Comparison of ENCODE assay signal across 19 mouse cellular contexts in genomic region chr15:11121721-11122120, GRCm38 (mm10). TPM values are rescaled to one million over a fixed set of nuclear protein-coding genes. Genes with fewer than 3 reads are reported as not detected.
A peak's percentile ranks its signal among the peaks of the same experiment; 100 is the strongest.
DNase-seq lines count a peak whose midpoint lies in the region; ATAC-seq and TF ChIP-seq lines count a peak whose summit lies in the region.
"Had no signal": no experiment of that assay in that cellular context is flagged by ENCODE, and none has a peak within 500 bp of the region (broad histone marks: within the 10 kb centered on the region; RNA-seq: fewer than 3 reads in every experiment).

No protein-coding gene starts in this region.

- WGBS in forebrain, embryonic 12.5 days: 30% methylated on average over 1 of the region's 1 CpGs
- 21% methylated on average over 1 of the region's 1 CpGs for WGBS in forebrain, embryonic 10.5 days
- WGBS in hindbrain, embryonic 16.5 days: 32% methylated on average over 1 of the region's 1 CpGs
- WGBS in hindbrain, postnatal 0 days: 14% methylated on average over 1 of the region's 1 CpGs
- 25% methylated on average over 1 of the region's 1 CpGs for WGBS in forebrain, embryonic 15.5 days

- no peaks in the 10 kb centered on the region for H3K9me3 ChIP-seq in forebrain, embryonic 12.5 days
- no peaks in the 10 kb centered on the region for H3K9me3 ChIP-seq in forebrain, embryonic 10.5 days
- no peaks in the 10 kb centered on the region for H3K9me3 ChIP-seq in hindbrain, embryonic 16.5 days (ENCODE audit: control insufficient read depth, low read length)
- H3K9me3 ChIP-seq in hindbrain, postnatal 0 days (ENCODE audit: low read length): no peaks in the 10 kb centered on the region
- no peaks in the 10 kb centered on the region for H3K9me3 ChIP-seq in forebrain, embryonic 15.5 days
- H3K9me3 ChIP-seq: embryonic facial prominence, embryonic 13.5 days; heart, embryonic 12.5 days; hindbrain, embryonic 10.5 days had no signal

- no peak for DNase-seq in forebrain, embryonic 10.5 days (ENCODE audit: extremely low spot score, low spot score)
- DNase-seq in hindbrain, postnatal 0 days (ENCODE audit: low spot score): no peak
- DNase-seq in brain, embryonic 14.5 days (ENCODE audit: low read depth): peak; percentile 56
- no peak for DNase-seq in left cerebral cortex, postnatal 36 days (ENCODE audit: low spot score in 2 of 2)
- no peak for DNase-seq in cerebellum, adult 11 months
- DNase-seq: adrenal gland, postnatal 10 days; cerebellum, adult 18-20 months; cerebellum, adult 9-11 months; cerebellum, postnatal 36 days; gastrocnemius, postnatal 10 days had no signal

- no peaks in the 10 kb centered on the region for H3K4me1 ChIP-seq in forebrain, embryonic 12.5 days
- H3K4me1 ChIP-seq in forebrain, embryonic 10.5 days: no peaks in the 10 kb centered on the region
- H3K4me1 ChIP-seq in hindbrain, embryonic 16.5 days (ENCODE audit: control insufficient read depth, insufficient read depth, low read depth, low read length): no peaks in the 10 kb centered on the region
- H3K4me1 ChIP-seq in hindbrain, postnatal 0 days (ENCODE audit: insufficient read depth, low read length): no peaks in the 10 kb centered on the region
- no peaks in the 10 kb centered on the region for H3K4me1 ChIP-seq in forebrain, embryonic 15.5 days
- H3K4me1 ChIP-seq: hindbrain, embryonic 10.5 days had no signal

- H3K9ac ChIP-seq in forebrain, embryonic 12.5 days: no peak overlapping the region
- no peak overlapping the region for H3K9ac ChIP-seq in hindbrain, embryonic 16.5 days (ENCODE audit: low read depth, low read length)
- no peak overlapping the region for H3K9ac ChIP-seq in hindbrain, postnatal 0 days (replicated peaks; ENCODE audit: low read length)
- no peak overlapping the region for H3K9ac ChIP-seq in forebrain, embryonic 15.5 days (replicated peaks)
- H3K9ac ChIP-seq: embryonic facial prominence, embryonic 13.5 days; heart, embryonic 12.5 days had no signal

- no peak for TF ChIP-seq POLR2A in brain, embryonic 14.5 days (IDR thresholded peaks at IDR 0.05; ENCODE audit: borderline replicate concordance, extremely low read depth, insufficient read depth, insufficient read length, poor library complexity, severe bottlenecking)

- no peak overlapping the region for H3K4me2 ChIP-seq in forebrain, embryonic 12.5 days
- H3K4me2 ChIP-seq in hindbrain, embryonic 16.5 days (ENCODE audit: low read length): no peak overlapping the region
- H3K4me2 ChIP-seq in hindbrain, postnatal 0 days (ENCODE audit: low read depth, low read length): no peak overlapping the region
- no peak overlapping the region for H3K4me2 ChIP-seq in forebrain, embryonic 15.5 days (replicated peaks)
- H3K4me2 ChIP-seq: embryonic facial prominence, embryonic 13.5 days; heart, embryonic 12.5 days had no signal

- no peaks in the 10 kb centered on the region for H3K27me3 ChIP-seq in forebrain, embryonic 12.5 days
- H3K27me3 ChIP-seq in forebrain, embryonic 10.5 days (ENCODE audit: poor library complexity, severe bottlenecking): 0 out of 2 replicates have a peak, but pooled peaks cover 5% of the 10 kb centered on the region
- no peaks in the 10 kb centered on the region for H3K27me3 ChIP-seq in hindbrain, embryonic 16.5 days (replicated peaks; ENCODE audit: control insufficient read depth, insufficient read depth, low read length)
- H3K27me3 ChIP-seq in hindbrain, postnatal 0 days (ENCODE audit: insufficient read depth, low read length): no peaks in the 10 kb centered on the region
- H3K27me3 ChIP-seq in forebrain, embryonic 15.5 days: no peaks in the 10 kb centered on the region
- H3K27me3 ChIP-seq: embryonic facial prominence, embryonic 13.5 days; heart, embryonic 12.5 days had no signal

- no peak for TF ChIP-seq CTCF in hindbrain, postnatal 0 days (IDR thresholded peaks at IDR 0.05; ENCODE audit: low read depth)
- TF ChIP-seq CTCF in brain, embryonic 14.5 days (IDR thresholded peaks at IDR 0.05; ENCODE audit: borderline replicate concordance, extremely low read depth, insufficient read depth, insufficient read length): no peak

- no peak overlapping the region for H3K4me3 ChIP-seq in forebrain, embryonic 12.5 days (replicated peaks)
- no peak overlapping the region for H3K4me3 ChIP-seq in forebrain, embryonic 10.5 days
- H3K4me3 ChIP-seq in hindbrain, embryonic 16.5 days (ENCODE audit: low read length): no peak overlapping the region
- H3K4me3 ChIP-seq in hindbrain, postnatal 0 days (ENCODE audit: low read length): no peak overlapping the region
- H3K4me3 ChIP-seq in forebrain, embryonic 15.5 days: no peak overlapping the region
- H3K4me3 ChIP-seq: embryonic facial prominence, embryonic 13.5 days; heart, embryonic 12.5 days; hindbrain, embryonic 10.5 days had no signal

- H3K36me3 ChIP-seq in forebrain, embryonic 12.5 days (replicated peaks): no peaks in the 10 kb centered on the region
- H3K36me3 ChIP-seq in forebrain, embryonic 10.5 days (replicated peaks): no peaks in the 10 kb centered on the region
- H3K36me3 ChIP-seq in hindbrain, embryonic 16.5 days (ENCODE audit: control insufficient read depth, insufficient read depth, low read length): no peaks in the 10 kb centered on the region
- no peaks in the 10 kb centered on the region for H3K36me3 ChIP-seq in hindbrain, postnatal 0 days (ENCODE audit: insufficient read depth, low read length)
- H3K36me3 ChIP-seq in forebrain, embryonic 15.5 days: no peaks in the 10 kb centered on the region
- H3K36me3 ChIP-seq: embryonic facial prominence, embryonic 13.5 days; heart, embryonic 12.5 days; hindbrain, embryonic 10.5 days had no signal

- intact Hi-C loops in left cerebral cortex, postnatal 36 days (cut with DNase I): no loop called here

- peak; percentile 58; the same call in 1 of the 2 replicates for ATAC-seq in forebrain, embryonic 12.5 days (ENCODE audit: low FRiP score)
- peak; percentile 67 for ATAC-seq in hindbrain, embryonic 16.5 days
- no peak for ATAC-seq in hindbrain, postnatal 0 days
- 0 out of 2 replicates have a peak, but pooled peaks have one; percentile 46 for ATAC-seq in forebrain, embryonic 15.5 days (replicated peaks)
- ATAC-seq: inflammation-experienced regulatory T-cells, adult 6 months; intestine, postnatal 0 days had no signal

- no peak overlapping the region for H3K27ac ChIP-seq in forebrain, embryonic 12.5 days
- H3K27ac ChIP-seq in forebrain, embryonic 10.5 days: no peak overlapping the region
- H3K27ac ChIP-seq in hindbrain, embryonic 16.5 days (ENCODE audit: low read depth, low read length): no peak overlapping the region
- H3K27ac ChIP-seq in hindbrain, postnatal 0 days: no peak overlapping the region
- H3K27ac ChIP-seq in forebrain, embryonic 15.5 days (replicated peaks): no peak overlapping the region
- H3K27ac ChIP-seq: embryonic facial prominence, embryonic 13.5 days; hindbrain, embryonic 10.5 days had no signal

RNA-seq across cellular contexts. Expression of gene Adamts12, which starts 57.1 kb away (rescaled TPM):
- polyA plus RNA-seq in forebrain, embryonic 12.5 days (2016; fragmentation: Nextera tagmentation; extraction: Ambion mirVana): 1.7 and 3.2 TPM in 2 replicates
- polyA plus RNA-seq in forebrain, embryonic 10.5 days (2016; fragmentation: Nextera tagmentation; extraction: Ambion mirVana): 0.79 and 0.89 TPM in 2 replicates
- 1.6 and 2.3 TPM in 2 replicates for polyA plus RNA-seq in hindbrain, embryonic 16.5 days (2015; fragmentation: Nextera tagmentation; extraction: Ambion mirVana)
- total RNA-seq in hindbrain, postnatal 0 days (2014; rRNA removed): 7.9 and 11.6 TPM in 2 replicates
- polyA plus RNA-seq in hindbrain, postnatal 0 days (2015; fragmentation: Nextera tagmentation; extraction: Ambion mirVana): 1.1 and 1.3 TPM in 2 replicates
- polyA plus RNA-seq in brain, embryonic 14.5 days (2012; rRNA removed): 2.0 and 4.9 TPM in 2 replicates
- polyA plus RNA-seq in forebrain, embryonic 15.5 days (2015; fragmentation: Nextera tagmentation; extraction: Ambion mirVana): 0.74 and 1.0 TPM in 2 replicates
- under 1 TPM; 0.27 to 0.32 TPM for total RNA-seq in left cerebral cortex, postnatal 36 days (2021)
- total RNA-seq: MEL had no signal
- polyA plus RNA-seq: inflammation-experienced regulatory T-cells, adult 6 months had no signal
